Mouse (Mus musculus) erythroblast, embryonic 14.5 days (primary cell): ENCODE data around the gene Ano10.

Experiments
- GATA1 ChIP-seq: IDR thresholded peaks from 2 replicates; pipeline ENCODE4 v1.6.1; 2012; ENCODE audit warnings: low read length, inconsistent platforms, mixed read lengths
- TAL1 ChIP-seq: IDR thresholded peaks from 3 replicates; pipeline ENCODE4 v1.6.1; 2012; ENCODE audit warnings: low read length, inconsistent platforms, mixed read lengths

DNA sequence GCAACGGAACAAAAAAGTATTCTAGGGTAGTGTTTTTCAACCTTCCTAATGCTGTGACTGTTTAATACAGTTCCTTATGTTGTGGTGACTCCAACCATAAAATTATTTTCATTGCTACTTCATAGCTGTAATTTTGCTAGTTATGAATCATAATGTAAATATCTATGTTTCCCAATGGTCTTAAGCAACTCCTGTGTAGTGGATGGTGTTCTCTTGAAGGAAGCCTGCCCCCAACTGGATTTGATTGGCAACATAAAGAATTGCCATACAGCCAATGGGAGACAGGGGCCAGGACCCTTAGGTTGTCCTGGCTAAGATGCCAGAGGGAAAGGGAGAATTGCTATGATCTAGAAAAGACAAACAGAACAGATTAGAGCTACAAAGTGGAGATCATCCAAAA lies 31.8 kb upstream of the Ano10 start:
- TF ChIP-seq TAL1 (no peak), GATA1 (no peak)
